Mouse (Mus musculus): ENCODE results near the gene Ahcyl2.
"Not testable (repeated sequence)": the region's sequence is repeated elsewhere in the genome, so short reads cannot be mapped to it uniquely, and the experiment has no call there.

The Ahcyl2 gene

GRCm38 (mm10) chr6:29812651-29813050 lies 44.8 kb downstream of the Ahcyl2 start:
- DNase-seq (ENCODE audit: extremely low spot score, low read depth, low spot score): no peak

DNA sequence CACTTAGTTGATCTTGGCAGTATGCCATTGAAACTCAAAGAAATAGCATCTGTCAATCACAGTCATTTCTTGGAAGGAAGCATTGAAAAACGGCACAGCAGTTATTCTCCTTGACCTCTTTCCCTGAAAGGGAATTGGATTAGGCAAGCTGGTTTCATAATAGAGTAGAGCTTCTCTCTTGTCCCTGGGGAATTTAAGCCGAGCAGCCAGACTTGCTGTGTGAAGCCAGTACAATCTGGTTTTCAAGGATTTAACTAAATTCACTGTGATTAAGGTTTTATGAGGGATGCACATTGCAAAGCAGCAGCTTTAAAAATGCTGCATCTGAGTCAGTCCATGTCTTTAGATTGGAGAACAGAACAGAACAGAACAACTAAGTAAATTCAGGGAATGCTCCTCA lies 46.8 kb downstream of the Ahcyl2 start:
- no peak for DNase-seq (ENCODE audit: extremely low spot score, low read depth, low spot score)

GRCm38 (mm10) chr6:29815060-29815459 lies 47.2 kb downstream of the Ahcyl2 start:
- no peak for DNase-seq (ENCODE audit: extremely low spot score, low read depth, low spot score)

DNA sequence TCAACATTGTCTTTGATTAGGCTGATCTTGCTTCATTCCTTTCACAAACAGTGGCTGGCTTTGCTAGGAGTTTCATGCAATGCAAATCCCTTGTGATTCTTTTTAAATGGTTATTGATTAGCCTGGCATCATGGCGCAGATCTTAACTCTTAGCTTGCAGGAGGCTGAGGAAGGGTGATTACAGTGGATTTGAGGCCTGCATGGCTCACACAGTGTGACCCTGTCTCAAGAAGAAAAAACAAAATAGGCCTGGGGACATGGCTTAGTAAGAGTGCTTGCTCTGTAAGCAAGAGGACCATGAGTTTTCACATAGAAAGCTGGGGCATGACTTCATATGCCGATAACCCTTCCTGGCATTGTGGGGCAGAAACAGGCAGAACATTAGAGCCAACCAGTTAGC lies 47.8 kb downstream of the Ahcyl2 start:
- no peak for DNase-seq (ENCODE audit: extremely low spot score, low read depth, low spot score)

- not testable (repeated sequence) for DNase-seq (ENCODE audit: extremely low spot score, low read depth, low spot score)
These were observed 48.6 kb downstream of the Ahcyl2 start for GRCm38 (mm10) chr6:29816371-29816770.

- no peak for DNase-seq (ENCODE audit: extremely low spot score, low read depth, low spot score)
These were observed 51.5 kb downstream of the Ahcyl2 start for GRCm38 (mm10) chr6:29819309-29819708.

- no peak for DNase-seq (ENCODE audit: extremely low spot score, low read depth, low spot score)
These were observed 52.5 kb downstream of the Ahcyl2 start for GRCm38 (mm10) chr6:29820314-29820713.

DNA sequence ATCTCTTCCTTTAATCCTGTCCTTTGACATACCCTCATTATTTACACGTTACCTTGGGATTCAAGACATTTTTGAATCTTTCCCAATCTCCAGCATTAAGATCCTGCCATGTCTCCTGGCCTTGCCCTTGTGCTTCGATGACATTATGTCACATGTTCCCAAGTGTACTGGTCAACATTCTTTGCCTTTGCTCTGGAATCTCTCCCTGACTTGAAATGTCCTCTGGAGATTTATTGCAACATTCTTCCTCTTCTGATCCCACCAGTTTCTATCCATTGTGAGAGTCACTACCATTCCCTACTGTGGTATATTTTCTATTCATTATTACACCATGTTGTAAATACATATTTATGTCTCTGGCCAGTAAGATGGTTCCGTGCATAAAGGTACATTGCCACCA lies 53.1 kb downstream of the Ahcyl2 start:
- DNase-seq (ENCODE audit: extremely low spot score, low read depth, low spot score): no peak

- no peak for DNase-seq (ENCODE audit: extremely low spot score, low read depth, low spot score)
These were observed 54.0 kb downstream of the Ahcyl2 start for GRCm38 (mm10) chr6:29821770-29822169.

DNA sequence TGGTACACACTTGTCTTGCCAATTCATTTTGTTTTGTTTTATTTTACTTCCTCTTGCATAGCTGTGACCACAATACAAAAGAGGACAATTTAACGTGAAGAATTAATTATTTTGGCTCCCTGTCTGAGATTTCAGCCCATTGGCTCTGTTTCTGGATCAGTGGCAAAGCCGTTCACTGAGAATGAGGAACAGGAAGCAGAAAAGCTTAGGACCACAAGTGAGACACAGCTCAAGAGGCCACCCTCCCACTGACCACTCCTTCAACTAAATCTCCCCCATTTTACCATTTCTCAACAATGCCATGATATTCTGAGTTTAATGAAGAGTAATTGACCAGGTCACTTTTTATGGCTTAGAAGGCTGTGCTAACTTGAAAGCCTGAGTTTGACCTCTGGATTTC lies 57.5 kb downstream of the Ahcyl2 start:
- DNase-seq (ENCODE audit: extremely low spot score, low read depth, low spot score): no peak

DNA sequence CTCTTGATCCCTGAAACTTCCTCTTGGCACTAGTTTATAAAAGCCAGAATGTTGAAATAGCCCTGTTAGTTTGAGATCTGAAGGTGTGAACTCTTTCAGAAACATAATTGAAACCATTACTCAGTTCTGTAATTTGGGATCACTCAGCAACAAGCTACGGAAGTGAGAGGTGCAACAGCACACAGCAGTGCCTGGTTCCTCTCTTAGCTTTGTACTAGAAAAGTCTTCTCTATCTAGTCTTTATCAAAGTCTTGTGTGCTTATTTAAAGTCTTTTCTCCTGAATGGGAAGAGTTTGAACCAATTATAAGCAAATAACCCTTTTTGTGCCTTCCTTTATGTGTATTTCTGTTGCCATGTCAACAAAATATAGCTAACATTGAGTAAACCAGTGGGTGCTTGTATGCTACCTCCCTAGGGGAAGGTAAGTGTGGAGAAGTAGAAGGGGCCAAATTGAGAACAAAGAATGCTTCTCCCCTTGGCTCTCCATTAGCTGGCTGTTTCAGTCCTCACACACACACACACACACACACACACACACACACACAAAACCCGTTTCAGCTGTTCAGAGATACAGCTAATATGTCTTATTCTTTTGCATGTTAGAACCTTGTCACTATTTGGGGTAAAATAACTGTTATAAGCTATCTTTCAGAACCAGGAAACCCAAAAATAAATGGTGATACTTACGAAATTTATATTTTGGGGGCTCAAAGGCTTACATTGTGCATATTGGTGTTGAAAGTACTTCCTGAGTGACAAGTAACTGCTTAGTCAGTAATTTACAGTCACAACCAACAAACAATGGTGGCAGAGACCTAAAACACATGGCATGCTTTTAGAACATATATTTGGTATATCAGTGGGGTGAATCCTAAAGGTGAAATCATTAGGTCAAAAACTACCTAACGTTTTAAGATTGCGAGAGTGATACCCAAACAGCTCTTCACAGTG lies 59.8 kb downstream of the Ahcyl2 start:
- DNase-seq (ENCODE audit: extremely low spot score, low read depth, low spot score): no peak

DNA sequence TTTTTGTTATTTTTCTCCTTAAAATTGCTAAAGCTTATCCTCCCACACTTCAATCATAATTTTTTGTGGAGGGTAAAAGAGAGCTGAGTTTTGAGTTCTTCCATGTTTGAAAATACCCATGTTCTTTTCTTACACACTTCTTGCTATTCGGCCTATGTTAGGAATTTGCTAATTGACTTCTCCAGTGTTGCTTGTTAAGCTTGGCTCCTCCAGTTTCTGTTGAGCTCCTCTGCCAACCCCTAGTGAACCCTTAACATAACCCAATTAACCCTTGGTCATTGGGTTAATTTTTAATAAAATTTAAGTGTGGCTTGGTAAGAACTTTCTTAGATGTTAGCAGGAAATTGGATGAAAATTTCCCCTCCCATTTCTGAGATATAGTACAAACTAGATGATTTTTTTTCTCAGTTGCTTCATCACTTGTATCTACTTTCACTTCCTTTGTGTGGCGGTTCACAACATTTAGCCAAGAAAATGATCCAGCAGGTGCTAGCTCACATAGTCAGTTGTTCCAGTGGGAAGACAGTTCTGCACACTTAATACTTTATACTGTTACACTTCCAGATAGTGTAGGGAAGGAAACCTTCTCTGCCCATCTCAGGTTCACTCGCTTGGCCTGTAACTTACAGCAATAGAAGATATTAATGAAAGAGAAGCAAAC lies 60.9 kb downstream of the Ahcyl2 start:
- no peak for DNase-seq (ENCODE audit: extremely low spot score, low read depth, low spot score)

GRCm38 (mm10) chr6:29832356-29832755 lies 64.5 kb downstream of the Ahcyl2 start:
- no peak for DNase-seq (ENCODE audit: extremely low spot score, low read depth, low spot score)

GRCm38 (mm10) chr6:29833117-29833516 lies 65.3 kb downstream of the Ahcyl2 start:
- no peak for DNase-seq (ENCODE audit: extremely low spot score, low read depth, low spot score)

DNA sequence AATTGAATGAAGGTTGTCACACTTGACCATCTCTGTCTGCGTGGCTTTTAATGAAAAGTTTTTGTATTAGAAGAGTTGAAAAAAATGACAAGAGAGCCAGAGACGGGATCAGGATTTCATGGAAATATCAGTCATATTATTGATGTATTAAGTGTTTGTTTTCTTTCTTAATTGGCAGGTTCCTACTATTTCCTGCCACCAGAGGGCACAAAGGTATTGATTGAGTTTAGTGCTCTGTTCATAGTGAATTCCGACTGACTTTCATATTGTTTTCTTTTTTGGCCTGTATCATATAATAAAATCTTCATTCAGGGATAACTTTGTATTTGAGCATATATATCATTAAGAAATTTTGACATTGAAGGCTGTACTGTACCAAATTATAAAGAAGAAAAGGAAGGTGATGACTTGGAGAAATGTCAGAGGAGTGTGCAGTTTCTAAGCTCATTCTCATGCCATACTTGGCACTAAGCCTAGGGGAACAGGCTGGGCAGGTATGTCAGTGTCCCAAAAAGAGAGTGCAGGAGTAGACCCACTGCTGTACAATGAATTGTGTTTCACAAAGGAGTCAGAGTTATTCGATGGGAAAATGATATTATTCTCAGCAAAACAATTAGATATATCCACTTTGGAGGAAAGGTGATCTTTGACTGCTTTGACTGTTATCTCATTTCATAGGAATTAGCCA lies 65.9 kb downstream of the Ahcyl2 start:
- no peak for DNase-seq (ENCODE audit: extremely low spot score, low read depth, low spot score)

GRCm38 (mm10) chr6:29835543-29836177 lies 67.8 kb downstream of the Ahcyl2 start:
- DNase-seq (ENCODE audit: extremely low spot score, low read depth, low spot score): no peak

GRCm38 (mm10) chr6:29837579-29837978 lies 69.8 kb downstream of the Ahcyl2 start:
- DNase-seq (ENCODE audit: extremely low spot score, low read depth, low spot score): no peak

GRCm38 (mm10) chr6:29838531-29838930 lies 70.7 kb downstream of the Ahcyl2 start:
- no peak for DNase-seq (ENCODE audit: extremely low spot score, low read depth, low spot score)

GRCm38 (mm10) chr6:29840008-29840407 lies 72.2 kb downstream of the Ahcyl2 start:
- no peak for DNase-seq (ENCODE audit: extremely low spot score, low read depth, low spot score)

DNA sequence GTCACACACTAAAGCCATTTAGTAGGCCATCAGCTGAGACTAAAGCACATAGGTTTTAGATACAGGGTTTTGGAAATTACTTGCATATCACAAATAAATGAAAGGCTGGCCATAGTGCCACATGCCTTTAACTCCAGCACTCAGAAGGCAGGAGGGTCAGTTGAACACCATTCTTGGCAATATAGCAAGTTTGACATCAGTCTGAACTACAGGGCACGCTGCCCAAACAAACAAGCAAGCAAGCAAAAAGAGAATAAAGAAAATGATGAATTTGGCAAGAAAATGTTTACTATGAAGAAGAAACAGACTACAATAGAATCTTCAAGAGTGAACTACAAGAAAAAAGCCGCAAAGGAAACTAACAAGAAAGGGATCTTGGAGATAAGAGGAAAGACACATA lies 73.7 kb downstream of the Ahcyl2 start:
- no peak for DNase-seq (ENCODE audit: extremely low spot score, low read depth, low spot score)

DNA sequence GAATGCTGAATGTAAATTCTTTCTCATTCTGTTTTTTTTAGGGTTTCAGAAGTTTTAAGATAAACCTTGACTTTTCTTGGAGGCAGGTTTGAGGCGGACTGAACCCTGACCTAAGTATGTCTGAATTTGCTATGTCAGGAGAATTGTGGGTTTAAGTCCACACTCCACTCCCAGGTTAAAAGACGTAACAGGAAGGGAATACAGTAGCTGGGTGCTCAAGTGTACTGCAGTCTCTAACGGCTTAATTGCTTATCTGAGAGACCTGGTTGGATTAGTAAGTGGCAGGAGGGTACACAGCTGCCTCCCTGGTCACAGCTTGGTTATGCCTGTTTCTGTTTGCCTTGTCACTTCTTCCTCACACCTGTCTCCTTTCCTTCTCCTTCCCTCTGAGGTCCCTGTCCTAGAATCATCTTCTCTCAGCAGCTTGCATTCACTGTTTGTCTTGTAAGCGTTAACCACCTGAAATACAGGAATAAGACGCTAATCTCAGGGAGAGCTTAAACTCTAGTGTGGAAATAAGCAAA lies 79.9 kb downstream of the Ahcyl2 start:
- DNase-seq (ENCODE audit: extremely low spot score, low read depth, low spot score): no peak
